In the genomic region with DNA sequence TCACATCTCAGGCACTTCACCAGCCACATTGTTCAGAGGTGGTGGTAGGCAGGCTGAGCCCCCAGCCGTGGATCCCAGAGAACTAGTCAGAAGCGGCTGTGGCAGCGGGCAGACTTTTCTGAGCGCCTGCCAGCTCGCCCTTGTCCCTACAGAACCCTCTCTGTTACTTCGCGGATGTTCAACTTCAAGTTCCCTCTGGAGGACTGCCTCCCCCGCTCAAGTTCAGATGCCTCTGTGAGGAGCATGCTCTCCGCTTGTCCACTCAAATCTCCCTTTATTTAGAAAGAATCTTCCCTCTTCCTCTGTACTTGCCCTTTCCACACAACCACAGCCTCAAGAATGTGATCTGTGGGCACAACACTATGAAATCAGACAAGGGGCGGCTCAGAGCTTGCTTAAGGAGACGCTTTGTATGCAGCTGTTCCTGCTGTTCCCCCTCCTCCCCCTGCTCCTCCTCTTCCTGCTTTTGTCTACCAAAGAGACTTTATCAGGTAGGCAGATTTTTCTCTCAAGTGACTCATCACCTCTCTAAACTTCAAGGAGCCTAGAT, we compare ENCODE assay signal across 9 mouse cellular contexts. TPM values are rescaled to one million over a fixed set of nuclear protein-coding genes. Genes with fewer than 3 reads are reported as not detected.
DNase-seq lines count a peak whose midpoint lies in the region; ATAC-seq lines count a peak whose summit lies in the region.
"Had no signal": no experiment of that assay in that cellular context is flagged by ENCODE, and none has a peak within 500 bp of the region (broad histone marks: within the 10 kb centered on the region; RNA-seq: fewer than 3 reads in every experiment).

No protein-coding gene starts in this region.

- H3K4me3 ChIP-seq in forebrain, embryonic 11.5 days (ENCODE audit: low read depth, low read length) = no peak overlapping the region
- no peak overlapping the region for H3K4me3 ChIP-seq in forebrain, embryonic 15.5 days
- no peak overlapping the region for H3K4me3 ChIP-seq in stomach, embryonic 15.5 days (replicated peaks)

- H3K9me3 ChIP-seq in forebrain, embryonic 11.5 days (ENCODE audit: control insufficient read depth, low read length) = no peaks in the 10 kb centered on the region
- H3K9me3 ChIP-seq in forebrain, embryonic 15.5 days = no peaks in the 10 kb centered on the region
- H3K9me3 ChIP-seq in stomach, embryonic 15.5 days = no peaks in the 10 kb centered on the region
- H3K9me3 ChIP-seq: G1E had no signal

- H3K27ac ChIP-seq in forebrain, embryonic 11.5 days (ENCODE audit: low read depth, low read length) = no peak overlapping the region
- H3K27ac ChIP-seq in forebrain, embryonic 15.5 days (replicated peaks) = no peak overlapping the region
- peak overlapping the region; percentile 55; the same call in 1 of the 2 replicates for H3K27ac ChIP-seq in stomach, embryonic 15.5 days

- WGBS in forebrain, embryonic 11.5 days = 80% methylated on average over 11 of the region's 11 CpGs
- 55% methylated on average over 11 of the region's 11 CpGs for WGBS in forebrain, embryonic 15.5 days
- WGBS in stomach, embryonic 15.5 days = 42% methylated on average over 11 of the region's 11 CpGs

- no peaks in the 10 kb centered on the region for H3K4me1 ChIP-seq in forebrain, embryonic 11.5 days (replicated peaks; ENCODE audit: control insufficient read depth, insufficient read depth, low read length)
- H3K4me1 ChIP-seq in forebrain, embryonic 15.5 days = no peaks in the 10 kb centered on the region
- H3K4me1 ChIP-seq in stomach, embryonic 15.5 days = no peaks in the 10 kb centered on the region; the same call in 1 of the 2 replicates

- no peak overlapping the region for H3K9ac ChIP-seq in forebrain, embryonic 11.5 days (ENCODE audit: low read length)
- H3K9ac ChIP-seq in forebrain, embryonic 15.5 days (replicated peaks) = no peak overlapping the region
- H3K9ac ChIP-seq in stomach, embryonic 15.5 days = no peak overlapping the region

- no peak overlapping the region for H3K4me2 ChIP-seq in forebrain, embryonic 11.5 days (ENCODE audit: low read depth, low read length, severe bottlenecking)
- H3K4me2 ChIP-seq in forebrain, embryonic 15.5 days (replicated peaks) = no peak overlapping the region; the same call in 1 of the 2 replicates
- H3K4me2 ChIP-seq in stomach, embryonic 15.5 days = peak overlapping the region; percentile 14; the same call in 1 of the 2 replicates

- ATAC-seq in forebrain, embryonic 11.5 days (replicated peaks; ENCODE audit: low FRiP score) = no peak
- ATAC-seq in forebrain, embryonic 15.5 days (replicated peaks) = no peak
- ATAC-seq in stomach, embryonic 15.5 days (ENCODE audit: insufficient read depth, low FRiP score, low read depth) = peak; percentile 40; the same call in 1 of the 2 replicates

- DNase-seq in forebrain, embryonic 11.5 days (ENCODE audit: low spot score) = peak; percentile 45
- DNase-seq in ZHBTc4 (ENCODE audit: low read depth, low spot score) = peak; percentile 70
- peak; percentile 23 to 41 for DNase-seq in heart, adult 9 months (ENCODE audit: low spot score in 2 of 2)
- DNase-seq in kidney, postnatal 14 days = peak; percentile 49
- DNase-seq in lung, postnatal 14 days = peak; percentile 48
- no peak for DNase-seq in urinary bladder, adult 2 months (ENCODE audit: low spot score)

- H3K36me3 ChIP-seq in forebrain, embryonic 11.5 days (ENCODE audit: control insufficient read depth, insufficient read depth, low read length) = no peaks in the 10 kb centered on the region
- H3K36me3 ChIP-seq in forebrain, embryonic 15.5 days = no peaks in the 10 kb centered on the region
- H3K36me3 ChIP-seq in stomach, embryonic 15.5 days = no peaks in the 10 kb centered on the region

- H3K27me3 ChIP-seq in forebrain, embryonic 11.5 days (ENCODE audit: control insufficient read depth, insufficient read depth, low read length) = no peaks in the 10 kb centered on the region
- no peaks in the 10 kb centered on the region for H3K27me3 ChIP-seq in forebrain, embryonic 15.5 days
- H3K27me3 ChIP-seq in stomach, embryonic 15.5 days (replicated peaks) = no peaks in the 10 kb centered on the region

RNA-seq across cellular contexts. Expression of a gene that starts 42.9 kb away (rescaled TPM):
- polyA plus RNA-seq in forebrain, embryonic 11.5 days (2014; fragmentation: Nextera tagmentation; extraction: Ambion mirVana) = 44.3 and 49.7 TPM in 2 replicates
- 17.8 and 18.4 TPM in 2 replicates for polyA plus RNA-seq in forebrain, embryonic 15.5 days (2015; fragmentation: Nextera tagmentation; extraction: Ambion mirVana)
- 68.1 and 72.2 TPM in 2 replicates for polyA plus RNA-seq in stomach, embryonic 15.5 days (2015; fragmentation: Nextera tagmentation; extraction: Ambion mirVana)
- polyA plus RNA-seq in urinary bladder, adult 2 months (2012; rRNA removed) = 41.1 and 53.0 TPM in 2 replicates

RNA-seq across cellular contexts. Expression of a gene that starts 52.0 kb away (rescaled TPM):
- 1.9 and 2.1 TPM in 2 replicates for polyA plus RNA-seq in forebrain, embryonic 11.5 days (2014; fragmentation: Nextera tagmentation; extraction: Ambion mirVana)
- 0.69 and 0.91 TPM in 2 replicates for polyA plus RNA-seq in forebrain, embryonic 15.5 days (2015; fragmentation: Nextera tagmentation; extraction: Ambion mirVana)
- polyA plus RNA-seq in stomach, embryonic 15.5 days (2015; fragmentation: Nextera tagmentation; extraction: Ambion mirVana) = 5.4 and 6.1 TPM in 2 replicates
- 10.3 and 12.3 TPM in 2 replicates for polyA plus RNA-seq in urinary bladder, adult 2 months (2012; rRNA removed)
